Mouse (Mus musculus) intestine, embryonic 14.5 days (tissue): Measurements from ENCODE around the gene Epha7. TPM values are rescaled to one million over a fixed set of nuclear protein-coding genes. Genes with fewer than 3 reads are reported as not detected.

Experiments
- ATAC-seq: fragments of 200-750 bp; cut with Nextera tagmentation; replicated peaks from 2 replicates; pipeline ENCODE4 v1.8.0; 2017; ENCODE audit warnings: low read depth, moderate number of reproducible peaks, moderate TSS enrichment, moderate library complexity; ENCODE audit not compliant: low FRiP score, low TSS enrichment
- DNase-seq: peaks from one replicate; pipeline ENCODE4 v3.0.0-alpha.2; 2018; ENCODE audit warnings: low spot score
- H3K27ac ChIP-seq: fragments of 300-500 bp; sonication (generic); 2 replicates; pipeline ENCODE4 v1.5.1; 2014; ENCODE audit warnings: low read depth, mild to moderate bottlenecking, control low read depth
- H3K27me3 ChIP-seq: fragments of 300-500 bp; sonication (generic); replicated peaks from 2 replicates; pipeline ENCODE4 v1.6.1; 2014; ENCODE audit warnings: low read length, control low read depth; ENCODE audit not compliant: control insufficient read depth, insufficient read depth
- H3K36me3 ChIP-seq: fragments of 300-500 bp; sonication (generic); 2 replicates; pipeline ENCODE4 v1.6.1; 2014; ENCODE audit warnings: low read length, control low read depth; ENCODE audit not compliant: control insufficient read depth, insufficient read depth
- H3K4me1 ChIP-seq: fragments of 300-500 bp; sonication (generic); replicated peaks from 2 replicates; pipeline ENCODE4 v1.6.1; 2014; ENCODE audit warnings: low read length, control low read depth, mixed read lengths; ENCODE audit not compliant: control insufficient read depth, insufficient read depth
- H3K4me2 ChIP-seq: fragments of 300-500 bp; sonication (generic); 2 replicates; pipeline ENCODE4 v1.6.1; 2014; ENCODE audit warnings: low read length
- H3K4me3 ChIP-seq: fragments of 300-500 bp; sonication (generic); 2 replicates; pipeline ENCODE4 v1.5.1; 2014; ENCODE audit warnings: low read depth, low read length, control low read depth, mixed read lengths
- H3K9ac ChIP-seq: fragments of 300-500 bp; sonication (generic); 2 replicates; pipeline ENCODE4 v1.6.1; 2014; ENCODE audit warnings: mild to moderate bottlenecking, low read length
- H3K9me3 ChIP-seq: fragments of 300-500 bp; sonication (generic); 2 replicates; pipeline ENCODE4 v1.6.1; 2016; ENCODE audit warnings: low read length, control low read depth; ENCODE audit not compliant: control insufficient read depth
- WGBS: fragments of 180-500 bp; shearing (Covaris S2); extraction: QIAGEN DNeasy Blood & Tissue Kit; methylation state at CpG from one replicate; pipeline ENCODE4 v1.1.7; 2014; 5-methylcytosine and 5-hydroxymethylcytosine counted together
- polyA plus RNA-seq: library from polyadenylated mRNA; unstranded; fragments of >200 nt; fragmentation: Nextera tagmentation; extraction: Ambion mirVana; gene quantifications from 2 replicates; pipeline ENCODE4 v1.2.1, GENCODE M21; 2014

Gene Epha7
- 25.8 and 33.7 TPM in 2 replicates for polyA plus RNA-seq

- Histone ChIP-seq H3K4me1 (peaks cover 7% of the 10 kb centered on the region; the same call in 1 of the 2 replicates), H3K4me3 (peak within 1 kb of the TSS; percentile 77), H3K27me3 (no peaks in the 10 kb centered on the region), H3K9ac (peak within 1 kb of the TSS; percentile 85), H3K4me2 (peak within 1 kb of the TSS; percentile 68), H3K36me3 (no peaks in the 10 kb centered on the region), H3K9me3 (no peaks in the 10 kb centered on the region), H3K27ac (peak within 1 kb of the TSS; percentile 92)
- ATAC-seq (peak; percentile 97), DNase-seq (peak; percentile 96)
- WGBS = under 1% methylated on average over 48 of the region's 48 CpGs
Observed at GRCm38 (mm10) chr4:28812691-28813289, at the start of gene Epha7. Epha7 (plus strand) TSS chr4:28813131.

GRCm38 (mm10) chr4:28783961-28784360, 29.0 kb upstream of the Epha7 start:
- WGBS = 25% methylated on average over 3 of the region's 3 CpGs
- Histone ChIP-seq H3K4me2 (no peak overlapping the region), H3K4me1 (no peaks in the 10 kb centered on the region), H3K27me3 (no peaks in the 10 kb centered on the region), H3K9ac (no peak overlapping the region), H3K9me3 (no peaks in the 10 kb centered on the region), H3K36me3 (no peaks in the 10 kb centered on the region), H3K27ac (no peak overlapping the region), H3K4me3 (no peak overlapping the region)
- DNase-seq (no peak), ATAC-seq (no peak; the same call in 1 of the 2 replicates)

- ATAC-seq (no peak), DNase-seq (no peak)
- Histone ChIP-seq H3K27me3 (no peaks in the 10 kb centered on the region), H3K9me3 (no peaks in the 10 kb centered on the region), H3K27ac (no peak overlapping the region), H3K4me3 (no peak overlapping the region), H3K4me2 (no peak overlapping the region), H3K9ac (no peak overlapping the region), H3K36me3 (no peaks in the 10 kb centered on the region), H3K4me1 (peaks cover 7% of the 10 kb centered on the region; the same call in 1 of the 2 replicates)
Observed at GRCm38 (mm10) chr4:28808800-28809199, 4.1 kb upstream of the Epha7 start.

GRCm38 (mm10) chr4:28809703-28810102, 3.2 kb upstream of the Epha7 start:
- H3K4me1 ChIP-seq = peaks cover 7% of the 10 kb centered on the region; the same call in 1 of the 2 replicates
- H3K27me3 ChIP-seq = no peaks in the 10 kb centered on the region
- H3K4me3 ChIP-seq = no peak overlapping the region
- no peak overlapping the region for H3K9ac ChIP-seq
- WGBS = 80% methylated on average over 4 of the region's 4 CpGs
- no peak overlapping the region for H3K27ac ChIP-seq
- no peak for DNase-seq
- H3K9me3 ChIP-seq = no peaks in the 10 kb centered on the region
- H3K4me2 ChIP-seq = no peak overlapping the region
- H3K36me3 ChIP-seq = no peaks in the 10 kb centered on the region
- ATAC-seq = no peak

DNA sequence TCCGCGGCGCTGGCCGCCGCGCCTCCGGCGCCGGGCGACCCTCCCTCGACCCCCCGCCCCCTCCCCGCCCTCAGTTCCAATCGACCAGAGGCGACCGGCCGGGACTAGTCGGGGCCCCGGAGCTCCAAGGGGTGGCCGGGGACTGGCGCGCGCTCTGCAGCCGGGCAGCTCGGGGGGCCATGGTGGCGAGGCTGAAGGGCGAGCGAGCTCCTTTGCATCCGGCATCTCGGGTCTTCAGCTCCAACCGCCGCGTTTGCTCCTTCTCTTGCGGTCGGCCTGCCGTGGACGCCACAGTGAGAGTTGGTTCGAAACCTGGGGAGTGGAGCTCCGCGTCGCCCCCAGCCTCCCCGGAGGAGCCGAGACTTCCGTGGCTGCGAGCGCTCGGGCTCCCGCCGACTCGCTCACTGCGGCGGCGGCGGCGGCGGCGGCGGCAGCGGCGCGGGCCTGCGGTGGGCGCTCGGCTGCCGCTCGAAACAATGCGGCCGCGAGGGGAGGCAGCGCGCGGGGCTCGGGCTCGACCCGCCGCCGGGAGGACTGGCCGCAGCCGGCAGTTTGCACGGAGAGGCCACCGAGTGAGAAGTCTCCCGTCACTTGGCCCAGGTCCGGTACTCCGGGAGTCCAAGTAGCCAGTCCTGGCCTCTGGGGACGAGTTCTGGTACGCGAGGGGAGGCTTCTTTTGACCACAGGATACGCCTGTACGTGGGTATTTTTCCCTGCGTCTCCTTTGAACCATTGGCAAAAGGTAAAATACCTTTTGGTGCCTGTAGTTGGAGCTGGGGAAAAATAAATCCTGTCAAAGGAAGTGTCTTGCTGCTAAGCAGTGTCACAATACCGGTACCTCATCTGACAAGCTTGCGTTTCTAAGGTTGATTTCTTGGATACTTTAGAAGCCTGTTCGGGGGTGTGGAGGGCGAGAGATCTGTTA, 882 bp downstream of the Epha7 start:
- peak overlapping the region; percentile 68 for H3K4me2 ChIP-seq
- peak overlapping the region; percentile 77 for H3K4me3 ChIP-seq
- peak overlapping the region; percentile 85 for H3K9ac ChIP-seq
- peaks cover 7% of the 10 kb centered on the region; the same call in 1 of the 2 replicates for H3K4me1 ChIP-seq
- under 1% methylated on average over 76 of the region's 94 CpGs for WGBS
- ATAC-seq (peak; percentile 41), DNase-seq (peak; percentile 88)
- no peaks in the 10 kb centered on the region for H3K9me3 ChIP-seq
- no peaks in the 10 kb centered on the region for H3K27me3 ChIP-seq
- peak overlapping the region; percentile 92 for H3K27ac ChIP-seq
- no peaks in the 10 kb centered on the region for H3K36me3 ChIP-seq

DNA sequence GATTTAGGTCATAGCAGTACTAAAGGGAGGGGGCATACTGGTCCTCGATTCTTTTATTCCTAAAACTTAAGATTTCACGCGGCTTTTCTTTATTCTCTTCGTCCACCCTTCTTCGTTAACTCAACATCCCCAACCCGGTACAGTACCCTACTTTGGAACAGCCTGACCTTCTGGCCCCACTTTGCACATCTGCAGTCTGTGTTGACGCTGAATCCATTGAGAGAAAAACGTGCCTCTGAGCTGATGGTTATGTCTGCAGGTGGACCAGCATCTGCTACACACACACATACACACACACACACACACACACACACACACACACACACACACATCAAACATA, 1.5 kb downstream of the Epha7 start:
- no peaks in the 10 kb centered on the region for H3K27me3 ChIP-seq
- under 1% methylated on average over 8 of the region's 8 CpGs for whole genome bisulfite sequencing
- peaks cover 7% of the 10 kb centered on the region; the same call in 1 of the 2 replicates for H3K4me1 ChIP-seq
- ATAC-seq (no peak), DNase-seq (no peak)
- no peaks in the 10 kb centered on the region for H3K36me3 ChIP-seq
- peak overlapping the region; percentile 68 for H3K4me2 ChIP-seq
- H3K4me3 ChIP-seq = peak overlapping the region; percentile 77
- peak overlapping the region; percentile 92; the same call in 1 of the 2 replicates for H3K27ac ChIP-seq
- H3K9me3 ChIP-seq = no peaks in the 10 kb centered on the region
- peak overlapping the region; percentile 85 for H3K9ac ChIP-seq

- DNase-seq (peak; percentile 83), ATAC-seq (peak; percentile 50)
- H3K4me3 ChIP-seq = peak overlapping the region; percentile 77
Observed at GRCm38 (mm10) chr4:28814816-28815620, 2.1 kb downstream of the Epha7 start.

GRCm38 (mm10) chr4:28815621-28815920, 2.6 kb downstream of the Epha7 start:
- Histone ChIP-seq H3K4me1 (peaks cover 7% of the 10 kb centered on the region; the same call in 1 of the 2 replicates), H3K27ac (peak overlapping the region; percentile 92; the same call in 1 of the 2 replicates), H3K4me2 (peak overlapping the region; percentile 68), H3K9ac (peak overlapping the region; percentile 85), H3K36me3 (0 out of 2 replicates have a peak, but pooled peaks cover 5% of the 10 kb centered on the region), H3K27me3 (no peaks in the 10 kb centered on the region), H3K4me3 (peak overlapping the region; percentile 77), H3K9me3 (no peaks in the 10 kb centered on the region)
- DNase-seq = no peak
- under 1% methylated on average over 15 of the region's 15 CpGs for WGBS
- ATAC-seq = no peak

More at GRCm38 (mm10) chr4:28814816-28815620, 2.1 kb downstream of the Epha7 start:
- WGBS = under 1% methylated on average over 71 of the region's 72 CpGs
- Histone ChIP-seq H3K4me1 (peaks cover 7% of the 10 kb centered on the region; the same call in 1 of the 2 replicates), H3K9ac (peak overlapping the region; percentile 85), H3K4me2 (peak overlapping the region; percentile 68), H3K27ac (peak overlapping the region; percentile 92), H3K9me3 (no peaks in the 10 kb centered on the region), H3K27me3 (no peaks in the 10 kb centered on the region), H3K36me3 (0 out of 2 replicates have a peak, but pooled peaks cover 1% of the 10 kb centered on the region)
